Mouse (Mus musculus): ENCODE data around the gene Whrn. TPM values are rescaled to one million over a fixed set of nuclear protein-coding genes. Genes with fewer than 3 reads are reported as not detected.

Gene Whrn
- total and polyA plus RNA-seq, 3 experiments = 29.9 to 33.9 (median 31.4) TPM

GRCm38 (mm10) chr4:63417318-63417957 is 78.4 kb downstream of the Whrn start:
- WGBS = 26% methylated on average over 9 of the region's 9 CpGs
- H3K9ac ChIP-seq (ENCODE audit: low read depth, low read length) = no peak overlapping the region
- no peaks in the 10 kb centered on the region for H3K27me3 ChIP-seq (ENCODE audit: control insufficient read depth, insufficient read depth, low read length)
- H3K27ac ChIP-seq = no peak overlapping the region
- H3K4me3 ChIP-seq = no peak overlapping the region
- no peaks in the 10 kb centered on the region for H3K36me3 ChIP-seq (ENCODE audit: control insufficient read depth, insufficient read depth, low read length)
- no peaks in the 10 kb centered on the region for H3K79me2 ChIP-seq (replicated peaks; ENCODE audit: control insufficient read depth, insufficient read depth, low read length)
- no peaks in the 10 kb centered on the region for H3K4me1 ChIP-seq (ENCODE audit: control insufficient read depth, insufficient read depth, low read length)
- intact Hi-C loops (cut with DNase I) = loop anchor here (1.0 to 5.0 kb wide), 5 partner anchors 49 to 531 kb away; partner anchors contain the start of gene Atp6v1g1
- DNase-seq = peak; percentile 69 to 76
- peak; percentile 22; the same call in 1 of the 2 replicates for TF ChIP-seq EP300 (IDR thresholded peaks at IDR 0.05; ENCODE audit: insufficient read depth, low read depth, low read length)
- no peak for TF ChIP-seq POLR2A (IDR thresholded peaks at IDR 0.05; ENCODE audit: insufficient read depth, low read depth, low read length)
- peak; percentile 90 for TF ChIP-seq CTCF (IDR thresholded peaks at IDR 0.05)

- no peaks in the 10 kb centered on the region for H3K27me3 ChIP-seq (ENCODE audit: control insufficient read depth, insufficient read depth, low read length)
- no peak overlapping the region for H3K4me3 ChIP-seq
- no peak overlapping the region for H3K27ac ChIP-seq
- TF ChIP-seq POLR2A (IDR thresholded peaks at IDR 0.05; ENCODE audit: insufficient read depth, low read depth, low read length) (no peak), EP300 (IDR thresholded peaks at IDR 0.05; ENCODE audit: insufficient read depth, low read depth, low read length) (no peak), CTCF (IDR thresholded peaks at IDR 0.05) (no peak)
- H3K9ac ChIP-seq (ENCODE audit: low read depth, low read length) = no peak overlapping the region
- DNase-seq = no peak
- peaks cover 2% of the 10 kb centered on the region; the same call in 1 of the 2 replicates for H3K4me1 ChIP-seq (ENCODE audit: control insufficient read depth, insufficient read depth, low read length)
- no peaks in the 10 kb centered on the region for H3K36me3 ChIP-seq (ENCODE audit: control insufficient read depth, insufficient read depth, low read length)
- H3K79me2 ChIP-seq (replicated peaks; ENCODE audit: control insufficient read depth, insufficient read depth, low read length) = no peaks in the 10 kb centered on the region
- intact Hi-C loops (cut with DNase I) = loop anchor here (5.0 kb wide), 3 partner anchors 127 to 427 kb away; partner anchors contain the start of genes Atp6v1g1 and Tmem268
- 53% methylated on average over 5 of the region's 5 CpGs for WGBS
These were observed 80.8 kb downstream of the Whrn start for GRCm38 (mm10) chr4:63414951-63415350.

GRCm38 (mm10) chr4:63411222-63411621 is 84.6 kb downstream of the Whrn start:
- Histone ChIP-seq H3K36me3 (ENCODE audit: control insufficient read depth, insufficient read depth, low read length) (no peaks in the 10 kb centered on the region), H3K4me1 (ENCODE audit: control insufficient read depth, insufficient read depth, low read length) (peaks cover 4% of the 10 kb centered on the region), H3K79me2 (replicated peaks; ENCODE audit: control insufficient read depth, insufficient read depth, low read length) (no peaks in the 10 kb centered on the region), H3K27ac (no peak overlapping the region), H3K27me3 (ENCODE audit: control insufficient read depth, insufficient read depth, low read length) (no peaks in the 10 kb centered on the region), H3K4me3 (no peak overlapping the region), H3K9ac (ENCODE audit: low read depth, low read length) (no peak overlapping the region)
- 66% methylated on average over 5 of the region's 5 CpGs for WGBS
- intact Hi-C loops (cut with DNase I) = loop anchor here (5.0 kb wide), 1 partner anchor 146 kb away; the partner anchor contains the start of gene Tmem268
- no peak for TF ChIP-seq EP300 (IDR thresholded peaks at IDR 0.05; ENCODE audit: insufficient read depth, low read depth, low read length)
- TF ChIP-seq POLR2A (IDR thresholded peaks at IDR 0.05; ENCODE audit: insufficient read depth, low read depth, low read length) = no peak
- no peak for TF ChIP-seq CTCF (IDR thresholded peaks at IDR 0.05)
- DNase-seq = peak in 1 of 2 experiments; percentile 42

- H3K4me3 ChIP-seq = peak overlapping the region; percentile 71
- intact Hi-C loops (cut with DNase I) = loop anchor here (5.0 kb wide), 1 partner anchor 147 kb away; the partner anchor contains the start of gene Tmem268
- TF ChIP-seq POLR2A (IDR thresholded peaks at IDR 0.05; ENCODE audit: insufficient read depth, low read depth, low read length) = no peak
- no peak for TF ChIP-seq CTCF (IDR thresholded peaks at IDR 0.05)
- TF ChIP-seq EP300 (IDR thresholded peaks at IDR 0.05; ENCODE audit: insufficient read depth, low read depth, low read length) = no peak
- H3K27ac ChIP-seq = peak overlapping the region; percentile 60
- WGBS = 3% methylated on average over 19 of the region's 19 CpGs
- H3K79me2 ChIP-seq (replicated peaks; ENCODE audit: control insufficient read depth, insufficient read depth, low read length) = no peaks in the 10 kb centered on the region
- H3K27me3 ChIP-seq (ENCODE audit: control insufficient read depth, insufficient read depth, low read length) = no peaks in the 10 kb centered on the region
- H3K36me3 ChIP-seq (ENCODE audit: control insufficient read depth, insufficient read depth, low read length) = no peaks in the 10 kb centered on the region
- peak overlapping the region; percentile 13 for H3K9ac ChIP-seq (ENCODE audit: low read depth, low read length)
- H3K4me1 ChIP-seq (ENCODE audit: control insufficient read depth, insufficient read depth, low read length) = peaks cover 4% of the 10 kb centered on the region
- peak; percentile 93 to 95 for DNase-seq
These were observed 85.2 kb downstream of the Whrn start for GRCm38 (mm10) chr4:63410583-63410934.

- H3K79me2 ChIP-seq (replicated peaks; ENCODE audit: control insufficient read depth, insufficient read depth, low read length) = no peaks in the 10 kb centered on the region
- H3K4me3 ChIP-seq = peak overlapping the region; percentile 71
- DNase-seq = peak; percentile 83 to 88
- WGBS = under 1% methylated on average over 39 of the region's 39 CpGs
- no peaks in the 10 kb centered on the region for H3K27me3 ChIP-seq (ENCODE audit: control insufficient read depth, insufficient read depth, low read length)
- peaks cover 4% of the 10 kb centered on the region for H3K4me1 ChIP-seq (ENCODE audit: control insufficient read depth, insufficient read depth, low read length)
- H3K36me3 ChIP-seq (ENCODE audit: control insufficient read depth, insufficient read depth, low read length) = no peaks in the 10 kb centered on the region
- H3K27ac ChIP-seq = peak overlapping the region; percentile 60
- peak; percentile 57 for TF ChIP-seq POLR2A (IDR thresholded peaks at IDR 0.05; ENCODE audit: insufficient read depth, low read depth, low read length)
- TF ChIP-seq EP300 (IDR thresholded peaks at IDR 0.05; ENCODE audit: insufficient read depth, low read depth, low read length) = no peak
- no peak for TF ChIP-seq CTCF (IDR thresholded peaks at IDR 0.05)
- intact Hi-C loops (cut with DNase I) = loop anchor here (1.0 to 10.0 kb wide), 3 partner anchors 42 to 895 kb away; partner anchors contain the start of genes Alad and Tmem268
- H3K9ac ChIP-seq (ENCODE audit: low read depth, low read length) = peak overlapping the region; percentile 49
These were observed 85.7 kb downstream of the Whrn start for GRCm38 (mm10) chr4:63409908-63410582.

Measured in heart, adult 2 months (tissue).